Mouse (Mus musculus) lung, adult 2 months (tissue): ENCODE data around the gene Rap2a.

ENCODE experiments used
- CTCF ChIP-seq: fragments of 200-500 bp; IDR thresholded peaks from 2 replicates; pipeline ENCODE4 v1.5.1; 2011; ENCODE audit warnings: mild to moderate bottlenecking, low read length, control low read depth; ENCODE audit not compliant: insufficient read depth
- POLR2A ChIP-seq: fragments of 200-500 bp; IDR thresholded peaks from 2 replicates; pipeline ENCODE4 v1.6.1; 2011; ENCODE audit warnings: low read depth, mild to moderate bottlenecking, control low read depth, low read length, borderline replicate concordance; ENCODE audit errors: extremely low read depth

DNA sequence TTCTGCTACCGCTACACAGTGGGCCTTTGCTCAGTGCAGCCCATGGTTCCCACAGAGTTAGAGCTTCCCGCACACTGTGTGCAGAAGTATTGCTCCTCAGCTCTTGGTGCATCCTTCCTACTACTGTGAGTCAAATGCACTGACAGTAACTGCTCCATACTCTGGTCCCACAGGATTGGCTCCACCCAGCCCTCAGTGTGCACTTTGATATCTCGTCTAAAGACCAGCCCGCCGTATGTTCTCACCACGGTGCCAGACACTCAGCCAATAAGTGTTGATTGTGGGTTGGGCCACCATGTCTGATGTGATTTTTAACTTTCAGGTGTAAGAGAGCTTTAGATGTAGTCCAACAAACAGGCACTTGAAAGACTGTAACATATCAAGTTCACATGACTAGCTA, 21.4 kb downstream of the Rap2a start:
- TF ChIP-seq CTCF (no peak), POLR2A (no peak)
